Mouse (Mus musculus) cerebellum, adult (tissue): ENCODE results near the gene Cdc42bpb.

Source experiments
- ATAC-seq: cut with Nextera tagmentation; 2 replicates; pipeline ENCODE4 v1.9.2; 2017; ENCODE audit warnings: mild to moderate bottlenecking, moderate library complexity, mixed read lengths; ENCODE audit not compliant: insufficient number of reproducible peaks, low FRiP score, low TSS enrichment

Gene Cdc42bpb

GRCm38 (mm10) chr12:111387146-111387545, 9.6 kb upstream of the Cdc42bpb start:
- no peak for ATAC-seq

DNA sequence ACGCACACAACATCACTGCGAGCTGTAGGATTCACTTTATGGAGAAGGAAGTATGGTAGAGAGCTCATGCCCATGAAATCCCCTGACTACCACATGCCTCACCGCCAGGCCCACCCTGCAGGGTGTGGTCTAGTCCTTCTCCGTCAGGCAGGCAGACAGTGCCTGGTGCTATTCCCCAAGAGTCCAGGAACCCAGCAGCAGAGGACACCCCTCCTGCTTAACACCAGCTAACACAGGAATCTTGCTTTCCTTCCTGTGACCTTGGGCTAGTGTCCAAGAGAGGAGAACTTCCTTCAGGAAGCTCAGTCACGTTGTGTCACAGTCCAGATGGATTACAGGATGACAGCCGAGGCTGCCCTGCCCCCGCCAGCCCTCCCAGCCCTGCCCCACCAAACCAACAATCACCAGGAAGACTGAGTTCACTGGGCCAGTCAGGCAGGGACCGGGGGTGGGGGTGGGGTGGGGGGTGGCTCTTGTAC, 9.2 kb upstream of the Cdc42bpb start:
- no peak for ATAC-seq

- ATAC-seq: no peak
Measured at GRCm38 (mm10) chr12:111385883-111386641, 8.5 kb upstream of the Cdc42bpb start.

DNA sequence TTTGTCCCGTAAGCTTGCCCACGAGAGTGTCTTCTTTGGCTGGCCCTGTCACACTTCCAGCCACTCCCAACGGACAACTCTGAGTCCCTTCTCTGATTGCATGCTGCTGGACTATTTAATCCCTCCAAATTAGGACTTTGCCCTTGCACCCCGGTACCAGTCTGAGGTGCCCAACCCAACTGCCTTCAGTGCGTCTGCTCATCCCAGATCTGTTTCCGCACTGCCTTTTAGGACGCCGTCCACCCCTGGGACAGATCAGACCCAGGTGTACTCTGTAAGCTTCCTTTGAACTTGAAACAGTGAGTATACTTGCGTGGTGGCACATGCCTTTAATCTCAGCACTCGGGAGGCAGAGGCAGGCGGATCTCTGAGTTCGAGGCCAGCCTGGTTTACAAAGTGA, 1.3 kb upstream of the Cdc42bpb start:
- no peak for ATAC-seq

DNA sequence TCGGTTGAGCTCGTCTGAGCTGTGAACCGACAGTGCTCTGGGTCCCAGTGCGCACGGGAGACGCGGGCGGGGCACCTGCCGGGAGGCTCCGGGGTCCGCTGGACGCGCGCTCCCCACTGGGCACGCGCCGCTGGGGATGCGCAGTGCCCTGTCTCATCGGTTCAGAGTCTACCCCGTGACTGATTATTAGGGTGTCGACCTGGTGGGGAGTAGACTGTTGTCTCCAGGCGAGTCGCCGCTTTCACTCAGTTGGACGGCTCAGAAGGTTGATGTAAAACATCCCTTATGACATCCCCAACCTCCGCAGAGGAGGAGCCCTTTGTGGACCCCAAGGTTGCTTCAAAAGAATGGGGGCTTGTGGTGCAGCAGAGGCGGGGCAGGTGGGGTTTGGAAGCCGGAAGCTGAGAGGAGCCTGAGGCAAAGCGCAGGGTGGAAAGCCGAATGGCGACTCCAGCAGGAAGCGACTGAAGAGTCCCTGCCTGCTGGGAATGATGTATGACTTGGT, 520 bp upstream of the Cdc42bpb start:
- peak; percentile 3; the same call in 1 of the 2 replicates for ATAC-seq

GRCm38 (mm10) chr12:111376826-111377331, 639 bp downstream of the Cdc42bpb start:
- peak; percentile 31; the same call in 1 of the 2 replicates for ATAC-seq

DNA sequence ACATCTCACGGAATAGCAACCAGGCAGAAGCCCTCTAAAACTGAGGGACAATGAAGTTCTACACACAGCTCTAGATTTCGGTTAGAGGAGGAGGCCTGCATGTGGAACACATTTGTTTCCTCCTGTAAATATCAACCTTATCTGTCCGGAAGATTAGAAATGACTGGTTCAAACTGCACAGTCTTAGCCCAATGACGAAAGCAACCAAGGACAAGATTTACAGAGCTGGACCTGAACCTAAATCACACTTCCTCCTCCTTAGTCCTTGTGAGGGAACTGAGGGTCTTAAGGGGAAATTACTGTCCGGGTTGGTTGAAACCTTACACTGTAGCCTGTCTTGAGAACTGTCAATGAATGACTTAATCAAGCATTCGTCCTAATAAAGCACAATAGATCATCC, 1.5 kb downstream of the Cdc42bpb start:
- ATAC-seq: no peak

DNA sequence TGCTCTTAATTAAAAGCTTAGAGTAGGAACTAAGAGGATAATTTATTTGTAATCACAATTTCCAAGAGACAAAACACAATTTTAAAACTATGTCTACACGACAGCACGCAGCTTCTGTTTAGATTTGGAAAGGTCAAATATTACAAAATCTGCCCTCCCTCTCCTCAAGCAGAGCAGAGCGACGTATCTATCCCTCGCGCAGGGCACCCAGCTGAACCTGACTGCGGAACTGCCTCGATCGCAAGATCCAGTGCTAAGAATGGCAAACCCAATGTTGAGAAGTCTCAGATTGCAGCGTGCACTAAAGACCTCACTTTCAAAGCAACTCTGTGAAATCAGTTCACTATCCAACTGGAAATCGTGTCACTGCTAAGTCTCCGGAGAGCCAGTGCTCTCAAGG, 2.0 kb downstream of the Cdc42bpb start:
- no peak for ATAC-seq

DNA sequence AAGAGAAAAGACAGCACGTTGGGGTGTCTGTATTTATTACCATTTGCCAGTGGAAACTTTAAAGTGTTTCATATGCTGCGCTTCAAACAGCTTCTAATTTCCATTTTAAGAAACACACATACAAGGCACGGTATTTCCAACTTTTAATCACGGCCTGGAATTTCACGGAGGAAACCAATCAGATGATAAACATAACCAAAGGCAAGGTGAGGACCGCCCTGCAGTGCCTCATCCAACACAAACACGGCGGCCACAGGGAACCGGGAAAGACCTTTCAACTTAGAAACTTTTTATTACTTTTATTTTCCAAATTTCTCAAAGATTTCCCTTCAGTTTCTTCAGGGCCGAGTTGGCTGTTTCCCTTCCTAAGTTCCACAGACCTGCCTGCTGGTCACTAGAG, 2.8 kb downstream of the Cdc42bpb start:
- ATAC-seq: no peak

DNA sequence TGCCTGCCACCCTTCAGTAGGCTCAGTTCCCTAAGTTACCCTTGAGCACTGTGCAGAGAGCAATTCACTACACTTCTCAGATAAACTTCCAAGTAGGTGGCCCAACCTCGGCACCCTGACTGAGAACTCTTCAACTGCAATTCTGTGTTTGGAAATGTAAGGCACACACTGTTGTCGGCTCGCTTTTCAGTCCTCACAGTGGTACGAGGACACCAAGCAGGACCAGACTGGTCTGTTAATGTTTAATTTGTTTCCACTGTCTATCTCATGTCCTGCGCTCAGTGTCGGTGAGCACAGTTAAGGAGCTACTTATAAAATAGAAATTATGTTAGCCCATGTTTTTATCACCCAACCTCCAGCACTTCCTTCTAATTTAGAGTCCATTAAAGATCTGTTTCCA, 4.1 kb downstream of the Cdc42bpb start:
- no peak for ATAC-seq

DNA sequence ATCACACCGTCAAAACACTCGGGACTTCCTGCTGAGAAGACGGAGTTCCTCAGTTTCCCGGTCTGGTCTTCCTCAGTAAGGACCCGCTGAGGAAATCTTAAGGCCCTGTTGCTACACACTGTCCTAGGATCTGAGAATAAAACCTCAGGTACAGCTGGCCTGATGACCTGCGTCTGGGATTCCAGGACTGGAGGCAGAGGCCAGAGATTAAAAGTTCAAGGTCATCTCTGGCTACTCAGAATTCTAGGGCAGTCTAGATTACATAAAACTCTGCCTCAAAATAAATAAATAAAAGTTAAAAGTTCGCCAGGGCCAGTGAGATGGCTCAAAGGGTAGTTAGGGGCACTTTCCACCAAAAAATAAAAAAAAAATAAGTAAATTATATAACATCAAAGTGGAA, 5.6 kb downstream of the Cdc42bpb start:
- ATAC-seq: no peak

DNA sequence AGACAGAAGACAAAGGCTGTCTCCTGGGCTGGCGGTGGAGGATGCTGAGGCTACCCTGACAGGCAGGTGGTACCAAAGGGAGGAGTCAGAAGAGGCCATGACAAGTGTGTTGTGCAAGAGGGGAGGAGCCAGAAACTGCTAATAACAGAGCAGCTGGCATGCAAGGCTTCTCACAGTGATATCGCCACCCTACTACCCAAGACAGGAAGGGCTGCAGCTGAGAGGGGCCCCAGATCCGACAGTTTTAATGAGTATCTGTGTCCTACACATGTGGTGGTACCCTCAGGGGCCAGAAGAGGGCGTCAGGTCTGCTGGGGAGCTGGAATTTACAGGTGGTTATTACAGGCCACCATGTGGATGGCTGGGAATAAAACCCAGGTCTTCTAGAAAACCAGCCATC, 7.3 kb downstream of the Cdc42bpb start:
- no peak for ATAC-seq

GRCm38 (mm10) chr12:111367065-111367464, 10.5 kb downstream of the Cdc42bpb start:
- ATAC-seq: no peak

DNA sequence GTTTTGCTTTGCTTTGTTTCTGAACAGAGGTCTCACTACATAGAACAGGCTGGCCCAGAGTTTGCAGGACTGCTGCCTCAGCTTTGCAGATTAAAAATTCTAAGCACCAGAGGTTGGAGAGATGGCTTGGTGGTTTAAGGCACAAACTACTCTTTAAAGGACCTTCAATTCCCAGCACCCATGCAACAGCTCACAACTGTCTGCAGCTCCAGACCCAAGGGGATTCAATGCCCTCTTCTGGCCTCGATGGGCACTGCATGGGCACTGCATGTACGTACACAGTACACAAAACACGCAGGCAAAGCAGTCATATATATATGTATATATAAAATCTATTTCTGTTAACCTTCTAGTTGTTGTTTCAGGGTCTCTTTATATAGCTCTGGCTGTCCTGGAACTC, 13.3 kb downstream of the Cdc42bpb start:
- no peak for ATAC-seq

DNA sequence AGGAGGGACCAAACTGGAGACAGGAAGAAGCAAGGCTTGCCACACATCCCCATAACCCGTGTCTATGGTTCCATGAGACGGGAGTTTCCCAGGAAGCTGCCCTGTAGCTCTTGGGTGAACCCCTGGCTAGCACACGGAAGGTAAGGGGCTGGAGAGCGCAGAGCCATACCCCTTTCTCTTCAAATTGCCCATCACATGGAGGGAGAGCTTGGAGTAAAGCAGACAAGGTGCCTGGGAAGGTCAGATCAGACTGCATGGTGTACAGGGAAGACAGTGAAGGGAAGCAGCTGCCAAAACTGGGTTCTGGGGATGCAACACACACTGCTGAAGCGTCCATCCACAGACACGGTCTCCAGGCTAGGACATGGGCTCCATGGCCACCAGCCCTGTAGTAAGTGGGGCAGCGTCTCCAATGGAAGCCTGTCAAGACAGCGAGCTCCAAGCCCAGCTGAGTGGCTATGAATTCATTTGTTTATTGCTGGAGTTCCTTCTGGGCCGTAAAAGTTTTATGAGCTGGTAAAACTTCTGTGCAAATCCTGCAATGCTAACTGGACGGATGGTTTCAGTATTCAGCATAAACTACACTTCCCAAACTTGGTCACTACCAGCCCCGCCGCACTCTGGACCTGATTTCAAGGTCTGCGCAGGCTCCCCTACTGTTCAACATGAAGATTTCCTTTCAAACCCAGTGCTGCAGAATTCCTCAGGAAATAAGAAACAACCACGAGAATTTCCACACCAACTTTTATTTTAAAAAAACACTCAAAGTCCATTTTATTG, 16.0 kb downstream of the Cdc42bpb start:
- no peak for ATAC-seq

GRCm38 (mm10) chr12:111360671-111361070, 16.8 kb downstream of the Cdc42bpb start:
- 0 out of 2 replicates have a peak, but pooled peaks have one; percentile 20 for ATAC-seq

DNA sequence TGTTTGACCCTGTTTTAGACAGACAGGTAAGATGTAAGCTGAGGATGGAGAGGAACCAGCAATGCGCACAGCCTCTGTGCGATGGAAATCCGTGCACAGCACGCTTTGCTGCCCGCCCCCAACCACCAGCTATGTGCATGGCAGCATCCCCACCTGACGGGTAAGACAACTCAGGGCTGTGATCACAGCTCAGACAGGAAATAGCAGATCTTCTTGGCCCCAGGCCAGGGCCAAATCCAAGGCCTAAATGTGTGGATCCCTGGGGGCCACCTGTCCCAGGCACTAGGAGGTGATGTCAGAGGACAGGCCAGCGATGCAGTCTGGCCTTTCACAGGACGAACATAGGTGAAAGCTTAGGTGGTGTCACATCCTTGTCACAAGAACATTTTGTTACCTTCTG, 21.3 kb downstream of the Cdc42bpb start:
- no peak for ATAC-seq

- no peak for ATAC-seq
Measured at GRCm38 (mm10) chr12:111354142-111354541, 23.4 kb downstream of the Cdc42bpb start.

GRCm38 (mm10) chr12:111353439-111353915, 24.0 kb downstream of the Cdc42bpb start:
- no peak for ATAC-seq

DNA sequence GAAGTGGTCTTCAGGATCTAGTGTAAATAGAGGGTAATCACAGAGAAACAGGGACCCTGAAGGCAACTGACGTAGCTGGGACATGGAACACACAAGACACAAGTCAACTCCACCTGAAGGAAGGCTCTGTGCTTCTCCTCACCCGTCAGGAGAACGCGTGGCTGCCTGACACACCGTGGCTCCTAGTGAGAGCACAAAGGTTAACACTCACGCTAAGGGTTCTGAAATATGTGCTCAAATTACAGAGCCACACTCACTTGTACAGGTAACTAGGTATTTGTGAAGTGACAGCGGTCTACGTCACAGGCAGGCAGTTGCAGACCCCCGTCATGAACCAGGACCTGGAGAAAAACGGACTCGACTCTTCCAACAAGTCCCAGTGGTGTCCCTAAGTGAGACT, 24.5 kb downstream of the Cdc42bpb start:
- ATAC-seq: no peak

DNA sequence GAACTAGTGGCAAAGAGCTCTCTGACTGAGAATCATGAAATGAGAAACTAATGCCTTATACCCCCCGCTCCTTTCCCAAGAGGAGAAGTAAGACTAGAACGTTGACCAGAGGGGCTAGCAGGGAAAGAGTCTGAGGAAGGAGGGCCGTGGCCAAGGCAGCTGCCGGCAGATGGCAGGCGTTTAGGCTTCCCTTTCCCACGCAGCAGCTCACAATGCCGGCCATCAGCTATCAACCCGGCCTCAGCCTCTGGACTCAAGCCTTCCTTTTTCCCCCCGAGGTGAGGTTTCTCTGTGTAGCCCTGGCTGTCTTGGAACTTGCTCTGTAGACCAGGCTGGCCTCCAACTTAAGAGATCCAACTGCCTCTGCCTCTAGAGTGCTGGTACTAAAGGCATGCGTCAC, 25.0 kb downstream of the Cdc42bpb start:
- no peak for ATAC-seq
